Mouse (Mus musculus) megakaryocyte-erythroid progenitor cell, adult 5-6 weeks (primary cell): Measurements from ENCODE around the gene Cox4i2. TPM values are rescaled to one million over a fixed set of nuclear protein-coding genes. Genes with fewer than 3 reads are reported as not detected.
A peak's percentile ranks its signal among the peaks of the same experiment; 100 is the strongest.

Experiments
- ATAC-seq: replicated peaks from 2 replicates; pipeline ENCODE4 v1.8.0; 2016; ENCODE audit warnings: mild to moderate bottlenecking, inconsistent platforms; ENCODE audit not compliant: severe bottlenecking, poor library complexity, low FRiP score, low TSS enrichment
- total RNA-seq, 2 experiments: library from RNA; stranded (forward) in 1 of 2; stranded (reverse) in 1 of 2; fragments of 200-1000, 215-1000 nt in 1 of 2; fragments of >200 nt in 1 of 2; fragmentation: Nextera tagmentation in 1 of 2; gene quantifications; 2 replicates each; pipeline ENCODE4 v1.2.3; 2014 to 2017

The Cox4i2 gene
- total RNA-seq, 2 experiments from 2014 or later = not detected

DNA sequence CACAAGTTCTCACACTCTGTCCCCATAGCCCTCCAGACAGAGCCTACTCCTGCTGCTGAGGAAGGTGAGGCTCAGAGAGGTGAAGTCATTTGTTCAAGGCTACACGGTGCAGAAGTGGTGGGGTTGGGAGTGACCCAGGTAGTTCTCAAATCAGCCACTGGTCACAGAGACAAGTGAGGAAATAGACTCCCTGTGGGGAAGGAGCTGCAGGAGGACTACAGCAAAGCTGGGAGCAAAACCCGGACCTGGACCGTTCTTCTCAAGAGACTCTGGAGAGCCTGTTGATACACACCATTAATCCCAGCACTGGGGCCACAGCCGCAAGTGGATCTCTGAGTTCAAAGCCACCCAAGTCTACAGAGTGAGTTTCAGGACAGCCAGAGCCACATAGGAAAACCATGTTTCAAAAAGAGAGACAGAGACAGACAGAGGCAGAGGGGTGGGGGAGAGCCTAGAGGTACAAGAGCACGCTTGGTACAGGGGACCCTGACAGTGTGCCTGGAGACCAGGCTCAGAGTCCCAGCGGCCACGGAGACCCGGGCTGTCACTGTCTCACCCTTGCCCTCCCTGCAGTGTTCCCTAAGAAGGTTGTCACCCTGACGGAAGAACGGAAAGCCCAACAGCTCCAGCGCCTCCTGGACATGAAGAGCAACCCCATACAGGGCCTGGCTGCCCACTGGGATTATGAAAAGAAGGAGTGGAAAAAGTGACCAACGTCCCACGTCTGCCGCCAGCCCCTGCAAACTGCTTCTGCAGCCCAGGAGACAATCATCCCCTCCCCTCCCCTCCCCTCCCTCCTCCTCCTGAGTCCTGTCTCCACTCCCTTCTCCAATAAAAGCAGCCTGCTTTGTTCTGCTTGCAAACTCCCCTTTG, 10.4 kb downstream of the Cox4i2 start:
- ATAC-seq = no peak

DNA sequence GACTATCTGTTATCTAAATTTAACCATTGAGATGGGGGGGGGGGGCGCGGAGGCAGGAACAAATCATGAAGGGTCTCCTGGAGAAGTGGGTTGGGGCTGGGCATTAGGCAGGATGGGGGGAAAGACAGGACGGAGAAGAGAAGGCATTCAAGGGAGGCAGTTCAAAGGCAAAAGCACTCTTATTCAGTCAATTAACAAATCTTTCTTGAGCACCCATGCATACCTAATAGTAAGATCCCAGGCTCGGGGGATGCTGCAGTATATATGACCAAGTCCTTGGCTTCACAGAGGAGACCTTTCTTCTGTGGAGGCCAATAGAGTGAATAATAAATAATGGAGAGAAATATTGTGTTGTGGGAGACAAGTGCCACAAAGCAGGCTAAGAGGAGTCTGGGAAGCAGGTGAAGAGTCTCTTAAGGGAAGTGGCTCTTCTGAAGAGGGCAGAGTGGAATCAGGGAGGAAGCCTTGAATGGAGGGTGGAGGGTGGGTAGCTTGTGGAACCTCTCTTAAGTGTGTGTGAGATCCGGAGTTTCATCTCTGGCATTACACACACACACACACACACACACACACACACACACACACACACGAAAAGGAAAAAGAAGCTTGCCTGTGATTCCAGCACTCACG, 11.2 kb downstream of the Cox4i2 start:
- no peak for ATAC-seq

DNA sequence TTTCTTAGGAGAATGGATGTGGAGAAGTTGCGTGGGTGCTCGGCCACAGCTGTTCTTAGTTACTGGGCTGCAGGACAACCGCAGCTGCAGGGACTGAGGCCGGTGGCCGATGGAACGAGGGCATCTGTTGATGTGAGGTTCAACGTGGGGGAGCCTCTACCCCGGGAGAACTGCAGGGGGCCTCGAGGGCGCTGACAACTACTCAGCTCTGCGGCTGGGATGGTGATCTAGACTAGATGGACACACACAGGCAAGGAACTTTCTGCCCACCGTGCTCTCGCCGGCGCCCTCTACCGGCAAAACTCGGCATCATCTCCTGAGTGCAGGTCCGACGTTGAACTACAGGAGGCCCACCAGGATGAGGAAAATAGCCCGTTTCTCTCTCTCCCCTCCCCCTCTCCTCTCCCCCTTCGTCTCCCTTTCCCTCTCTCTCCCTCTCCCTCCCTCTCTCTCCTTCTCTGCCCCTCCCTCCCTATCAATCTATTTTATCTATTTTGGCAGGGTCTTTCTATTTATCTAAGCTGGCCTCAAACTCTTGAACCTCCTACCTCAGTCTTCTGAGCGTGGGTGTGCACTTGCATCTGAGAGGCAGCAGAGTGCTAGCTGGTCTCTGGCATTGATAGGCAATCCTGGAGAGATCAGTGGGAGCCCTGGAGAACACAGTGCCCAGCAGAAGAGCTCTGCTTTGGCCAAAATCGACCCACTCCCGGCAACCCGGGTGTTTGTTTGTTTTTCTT, 12.6 kb downstream of the Cox4i2 start:
- ATAC-seq = peak; percentile 66

DNA sequence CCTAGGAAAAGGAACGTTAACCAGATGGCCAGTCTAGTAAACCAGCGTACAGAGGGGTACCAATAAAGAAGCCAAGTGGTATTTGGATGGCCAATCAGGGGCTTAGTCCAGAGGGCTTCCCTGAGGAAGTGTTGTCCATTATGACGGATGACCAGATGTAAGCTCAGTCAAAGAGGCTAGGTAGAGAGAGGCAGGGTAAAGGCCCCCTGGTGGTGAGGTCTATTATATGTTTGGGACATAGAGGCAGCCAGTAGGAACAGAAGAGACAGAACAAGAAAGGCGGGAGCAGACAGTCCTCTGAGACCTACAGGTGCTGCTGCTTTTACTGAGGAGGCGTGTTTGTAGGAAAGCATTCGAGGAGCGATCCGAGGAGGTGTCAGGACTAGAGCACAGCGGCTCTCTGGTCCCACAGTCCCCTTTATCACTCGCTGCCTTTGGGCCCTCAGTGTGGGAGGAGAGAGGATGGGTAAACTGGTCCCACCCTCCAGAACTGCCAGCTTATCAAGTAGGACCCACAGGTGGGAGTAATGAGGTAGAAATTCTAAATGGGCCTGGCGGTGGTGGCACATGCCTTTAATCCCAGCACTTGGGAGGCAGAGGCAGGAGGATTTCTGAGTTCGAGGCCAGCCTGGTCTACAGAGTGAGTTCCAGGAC, 13.8 kb downstream of the Cox4i2 start:
- peak; percentile 71 for ATAC-seq

DNA sequence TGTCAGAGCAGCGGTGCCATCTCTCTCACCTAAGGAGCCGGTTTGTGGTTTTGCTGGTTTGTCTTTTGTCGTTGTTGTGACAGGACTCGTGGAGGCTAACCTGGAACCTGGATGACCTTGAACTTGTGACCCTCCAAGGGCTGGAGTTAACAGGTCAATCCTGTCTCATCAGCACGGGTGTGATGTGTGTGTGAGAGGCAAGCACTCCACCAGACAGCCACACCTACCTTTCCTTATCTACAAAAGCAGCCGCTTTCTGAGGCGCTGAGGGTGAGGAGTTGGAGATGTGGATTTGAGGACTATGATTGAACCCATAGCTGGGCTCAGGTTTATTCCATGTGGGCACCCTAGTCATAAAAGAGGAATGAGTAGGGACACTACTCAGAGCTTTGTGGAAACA, 15.7 kb downstream of the Cox4i2 start:
- ATAC-seq = peak; percentile 71

DNA sequence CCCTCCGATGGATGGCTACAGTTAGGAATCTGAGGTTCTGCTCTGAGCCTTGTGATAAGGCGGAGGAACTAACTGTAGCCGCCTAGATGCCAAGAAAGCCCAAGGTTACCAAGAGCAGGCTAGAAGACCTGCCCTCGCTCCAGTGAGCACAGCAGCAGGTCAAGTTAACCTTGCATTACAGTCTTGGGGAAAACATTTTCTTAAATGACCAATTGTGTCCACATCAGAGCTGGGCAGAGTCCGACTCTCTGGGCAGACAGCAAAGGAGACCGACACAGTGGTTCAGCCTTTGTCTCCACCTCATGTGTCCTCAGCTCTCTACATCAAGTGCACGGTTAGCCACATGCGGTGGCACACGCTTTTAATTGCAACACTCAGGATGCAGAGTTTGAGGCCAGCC, 17.6 kb downstream of the Cox4i2 start:
- no peak for ATAC-seq

DNA sequence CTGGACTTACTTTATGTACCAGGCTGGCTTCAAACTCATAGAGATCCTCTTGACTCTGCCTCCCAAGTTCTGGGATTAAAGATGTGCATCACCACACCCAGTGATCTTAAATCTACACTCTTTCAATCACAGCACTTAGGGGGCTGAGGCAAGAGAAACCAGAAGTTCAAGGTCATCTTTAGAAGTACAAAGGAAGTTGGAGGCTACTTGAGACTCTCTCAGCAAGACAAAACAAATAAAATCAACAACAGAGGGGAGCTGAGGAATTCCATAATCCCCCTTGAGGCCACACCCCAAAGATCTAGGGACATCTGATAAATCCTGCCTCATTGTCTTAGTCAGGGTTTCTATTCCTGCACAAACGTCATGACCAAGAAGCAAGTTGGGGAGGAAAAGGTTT, 18.3 kb downstream of the Cox4i2 start:
- no peak for ATAC-seq

DNA sequence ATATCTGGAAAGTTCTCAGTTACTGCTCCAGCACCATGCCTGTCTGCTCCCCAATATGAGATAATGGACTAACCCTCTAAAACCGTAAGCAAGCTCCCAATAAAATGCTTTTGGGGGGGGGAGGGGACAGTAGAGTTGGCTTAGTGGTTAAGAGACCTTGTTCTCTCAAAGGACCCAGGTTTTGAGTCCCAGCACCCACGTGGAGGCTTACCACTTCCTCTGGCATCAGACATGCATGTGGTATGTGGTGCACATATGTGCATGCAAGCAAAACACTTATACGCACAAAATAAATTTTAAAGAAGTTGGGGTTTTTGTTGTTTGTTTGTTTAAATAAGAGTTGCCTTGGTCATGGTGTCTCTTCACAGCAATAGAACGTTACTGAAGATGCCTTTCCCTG, 21.4 kb downstream of the Cox4i2 start:
- no peak for ATAC-seq

DNA sequence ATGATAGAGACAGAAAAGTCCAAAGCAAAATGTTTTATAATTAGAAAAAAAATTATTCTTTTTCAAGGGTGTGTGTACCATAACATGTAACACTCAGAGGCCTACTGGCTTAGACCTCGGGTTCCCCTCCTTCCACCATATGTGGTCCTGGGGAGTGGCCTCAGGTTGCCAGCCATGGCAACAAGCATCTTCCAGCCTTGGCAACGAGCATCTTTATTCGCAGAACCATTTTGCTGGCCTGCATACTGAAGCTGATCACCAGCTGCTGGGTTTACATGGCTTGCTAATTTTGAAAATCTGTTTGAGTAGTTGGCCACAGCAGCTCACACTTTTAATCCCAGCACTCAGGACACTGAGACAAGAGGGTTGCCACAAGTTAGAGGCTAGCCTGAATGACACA, 22.0 kb downstream of the Cox4i2 start:
- ATAC-seq = no peak

DNA sequence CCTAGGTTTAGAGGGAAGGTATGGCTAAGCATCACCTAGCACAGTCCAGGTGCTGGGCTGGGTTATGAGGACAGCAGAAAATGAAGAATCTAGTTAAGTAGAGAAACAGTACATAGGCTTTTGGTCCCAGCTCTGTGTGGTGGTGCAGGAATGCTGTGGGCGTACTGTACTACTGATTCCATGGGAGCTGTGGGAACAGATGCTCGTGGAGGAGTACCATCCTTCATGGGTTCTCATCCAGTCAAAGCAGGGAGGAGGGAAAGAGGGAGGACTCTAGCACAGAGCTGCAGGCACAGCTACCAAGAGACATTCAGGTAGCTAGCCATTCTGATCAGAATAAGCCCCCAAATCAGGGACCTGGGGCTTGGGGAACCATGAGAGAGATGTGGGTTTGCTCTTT, 22.5 kb downstream of the Cox4i2 start:
- ATAC-seq = no peak

DNA sequence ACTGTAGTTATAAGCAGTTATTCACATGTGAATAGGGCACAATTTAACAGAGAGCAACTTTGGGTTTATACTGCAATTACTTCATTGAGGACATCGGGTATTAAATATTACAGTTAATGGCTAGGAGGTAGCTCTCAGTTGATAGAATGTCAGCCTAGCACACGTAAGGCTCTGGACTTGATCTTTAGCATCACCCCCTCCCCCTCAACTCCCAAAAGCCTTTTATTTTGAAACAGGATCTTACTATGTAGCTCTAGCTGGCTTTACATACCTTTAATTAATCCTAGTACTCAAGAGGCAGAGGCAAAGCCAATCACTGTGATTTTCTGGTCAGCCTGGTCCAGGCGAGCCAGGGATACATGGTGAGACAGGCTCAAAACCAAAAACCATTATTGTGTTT, 23.1 kb downstream of the Cox4i2 start:
- no peak for ATAC-seq

DNA sequence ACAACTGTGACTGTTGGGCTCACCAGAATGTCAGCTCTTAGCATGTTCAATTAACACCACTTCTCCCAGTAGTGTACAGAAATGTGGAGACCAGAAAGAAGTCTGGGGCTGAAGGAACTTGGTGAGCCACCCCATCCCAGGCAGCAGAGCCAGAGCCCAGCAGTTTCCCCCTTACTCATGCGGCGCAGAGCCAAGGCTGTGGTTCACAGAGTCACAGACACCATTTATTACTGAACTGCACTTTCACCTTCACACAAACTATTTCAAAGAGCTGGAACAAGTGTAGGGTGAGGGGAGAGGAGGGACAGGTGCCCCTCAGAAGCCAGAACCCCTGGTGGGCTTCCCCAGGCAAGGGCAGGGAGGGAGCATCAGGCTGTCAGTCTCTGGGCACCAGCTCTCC, 26.5 kb downstream of the Cox4i2 start:
- ATAC-seq = no peak

DNA sequence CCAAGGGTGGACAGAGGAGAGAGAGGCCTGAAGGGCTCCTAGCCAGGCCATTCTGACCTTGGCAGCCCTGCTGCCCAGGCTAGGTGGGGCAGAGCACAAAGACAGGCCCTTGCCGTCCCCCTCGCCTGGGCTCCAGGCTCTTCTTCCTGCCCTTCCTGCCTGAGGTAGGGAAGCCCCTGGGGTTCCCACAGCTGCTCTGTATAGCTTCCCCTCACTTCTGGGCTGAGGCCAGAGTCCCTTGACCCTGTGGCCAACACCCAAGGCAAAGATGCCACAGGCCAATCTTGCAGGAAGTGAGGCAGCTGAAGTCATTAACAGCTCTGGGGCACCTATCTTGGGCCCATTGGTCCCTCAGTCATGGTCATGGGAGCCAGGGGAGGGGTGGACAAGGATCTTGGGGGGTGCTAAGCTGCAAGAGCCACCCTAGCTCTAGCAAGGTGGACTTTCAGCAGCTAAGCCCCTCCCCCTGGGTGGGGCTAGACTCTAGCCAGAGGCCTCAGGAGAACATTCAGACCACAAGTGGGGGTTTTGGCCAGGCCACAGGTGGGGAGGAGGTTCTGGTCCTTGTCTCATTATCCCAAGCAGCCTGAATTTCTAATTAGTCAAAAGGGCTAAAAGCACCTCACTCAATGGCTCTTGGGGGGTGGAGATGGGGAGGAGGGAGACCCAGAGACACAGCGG, 27.2 kb downstream of the Cox4i2 start:
- ATAC-seq = no peak

DNA sequence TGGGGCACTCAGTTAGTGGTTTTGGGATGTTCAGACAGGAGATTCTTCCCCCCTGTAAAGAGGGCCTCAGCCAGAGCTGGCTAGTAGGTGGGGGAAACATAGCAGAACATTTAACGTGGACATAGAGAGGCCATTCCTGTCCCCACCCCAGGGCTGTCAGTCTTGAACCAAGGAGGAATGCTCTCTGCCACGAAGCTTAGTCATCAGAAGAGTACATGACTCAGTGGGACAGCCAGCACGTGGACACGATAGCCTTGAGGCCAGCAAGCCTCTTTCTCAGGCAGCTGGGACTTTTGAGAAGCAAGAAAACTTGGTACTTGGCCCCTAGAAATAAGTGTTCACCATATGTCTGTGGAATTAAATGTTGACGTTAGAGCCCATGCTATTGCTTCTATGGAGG, 28.7 kb downstream of the Cox4i2 start:
- no peak for ATAC-seq

DNA sequence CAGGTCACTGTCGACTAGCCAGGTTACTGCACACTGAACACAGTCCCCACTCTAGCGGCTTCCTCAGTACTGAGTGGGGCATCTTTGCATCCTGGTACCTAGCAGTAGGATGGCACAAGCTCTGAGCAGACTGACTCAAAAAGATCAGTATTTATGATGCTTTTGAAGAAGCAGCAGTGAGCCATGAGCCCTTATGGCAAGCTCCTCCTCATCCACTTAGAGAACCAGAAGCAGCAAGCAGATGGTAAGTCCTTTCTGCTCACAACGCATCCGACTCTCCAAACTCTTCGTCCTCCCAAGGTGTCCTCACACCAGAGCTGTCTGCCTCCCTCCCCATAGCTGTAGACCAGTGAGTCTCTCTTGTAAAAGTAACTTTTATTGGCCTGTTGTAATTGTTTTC, 29.3 kb downstream of the Cox4i2 start:
- ATAC-seq = no peak

DNA sequence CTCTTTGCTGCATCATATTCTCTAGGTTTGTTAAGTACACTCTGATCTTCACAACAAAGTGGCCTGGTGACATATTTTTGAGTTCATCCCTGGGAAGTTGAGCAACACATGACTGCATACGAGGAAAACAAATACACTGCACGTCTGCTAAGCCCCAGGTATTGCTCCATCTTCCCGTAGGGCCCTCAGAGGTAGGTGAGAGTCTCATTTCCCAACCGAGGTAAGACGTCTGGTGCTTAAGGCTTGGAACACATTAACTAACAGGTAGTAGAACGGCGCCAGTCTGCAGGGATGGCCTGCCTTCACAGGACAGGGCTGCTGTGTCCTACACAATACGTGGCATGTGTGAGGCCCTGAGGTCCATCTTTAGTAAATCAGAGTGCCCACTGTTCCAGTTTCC, 30.7 kb downstream of the Cox4i2 start:
- ATAC-seq = no peak

DNA sequence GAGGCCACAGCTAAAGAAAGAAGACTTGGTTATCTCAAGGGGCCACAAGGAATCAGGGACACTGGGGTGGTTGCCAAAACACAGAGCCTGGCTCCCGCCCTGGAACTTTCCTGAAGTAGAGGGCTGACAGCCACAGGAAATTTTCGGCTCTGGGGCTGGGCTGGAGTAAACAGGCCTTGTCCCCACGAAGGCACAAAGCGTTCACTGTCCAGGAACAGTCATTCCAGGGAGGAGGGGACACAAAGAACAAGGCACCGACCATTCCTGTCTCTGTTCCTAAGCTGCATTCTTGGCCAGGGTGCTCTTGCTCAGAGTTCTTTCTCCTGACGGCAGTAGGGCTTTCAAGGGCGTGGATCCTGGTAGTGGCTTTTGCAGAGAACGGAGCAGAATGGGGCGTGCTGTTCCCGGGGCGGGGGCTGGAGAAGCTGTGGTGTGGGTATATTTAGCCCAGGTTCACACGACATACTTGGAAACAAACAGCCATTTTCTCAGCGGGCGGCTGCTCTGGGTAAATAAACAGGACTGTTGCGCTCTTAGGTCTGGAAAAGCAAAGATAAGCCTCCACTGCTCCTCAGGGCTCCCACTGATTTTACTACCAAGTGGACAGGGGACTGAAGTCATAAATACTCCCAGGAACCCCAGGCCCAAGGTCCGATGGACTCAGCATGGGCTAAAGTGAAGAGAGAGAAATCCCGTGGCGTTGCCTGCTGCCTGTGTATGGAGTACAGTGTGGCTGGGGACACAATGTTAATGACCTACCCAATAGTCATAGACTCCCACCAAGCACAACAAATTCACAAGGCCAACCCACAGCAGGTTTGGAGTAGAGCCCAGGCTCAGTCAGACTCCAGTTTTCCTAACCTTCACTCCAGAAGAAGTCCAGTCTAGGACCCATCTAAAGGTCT, 31.7 kb downstream of the Cox4i2 start:
- no peak for ATAC-seq

DNA sequence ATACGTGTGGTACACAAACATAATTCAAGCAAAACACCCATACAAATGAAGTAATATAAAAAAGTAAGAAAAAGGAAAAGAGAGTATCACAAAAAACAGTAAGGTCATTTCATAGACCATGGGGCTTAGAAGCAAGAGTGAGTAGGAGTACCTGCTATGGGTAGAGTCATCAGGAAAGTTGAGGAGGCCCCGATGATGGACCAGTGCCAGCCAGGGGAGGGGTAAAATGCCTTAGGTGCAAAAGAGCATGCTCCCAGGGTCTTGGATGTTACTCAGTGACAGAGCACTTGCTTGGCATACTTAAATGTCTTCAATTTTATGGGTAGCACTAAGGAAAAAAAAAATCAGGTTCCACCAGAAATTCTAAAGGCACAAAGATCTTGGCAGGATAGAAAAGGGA, 33.2 kb downstream of the Cox4i2 start:
- ATAC-seq = no peak

DNA sequence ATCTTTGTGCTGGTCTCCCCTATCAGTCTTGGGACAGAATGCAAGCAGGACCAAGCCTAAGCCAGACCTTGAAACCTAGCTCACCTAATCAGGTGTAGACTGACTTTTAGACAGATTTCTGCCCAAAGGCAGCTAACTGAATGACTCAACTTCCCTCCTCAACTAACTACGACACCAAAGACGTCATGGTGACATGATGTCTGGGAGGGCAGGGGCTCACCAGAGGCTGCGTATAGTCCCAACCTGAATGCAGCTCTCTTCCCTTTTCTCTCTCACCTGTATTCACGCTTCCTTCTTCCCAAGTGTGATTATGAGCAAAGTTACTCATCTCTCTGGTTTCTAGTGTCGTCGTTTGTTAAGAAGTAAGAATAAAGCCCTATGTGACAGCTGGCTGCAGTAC, 33.6 kb downstream of the Cox4i2 start:
- no peak for ATAC-seq
